Comparison of ENCODE assay signal across 18 mouse cellular contexts in genomic region chr3:37962811-37963210, GRCm38 (mm10).
DNase-seq lines count a peak whose midpoint lies in the region; ATAC-seq and TF ChIP-seq lines count a peak whose summit lies in the region.
"Had no signal": no experiment of that assay in that cellular context is flagged by ENCODE, and none has a peak within 500 bp of the region (broad histone marks: within the 10 kb centered on the region; RNA-seq: fewer than 3 reads in every experiment).

No protein-coding gene starts in this region.

- H3K4me1 ChIP-seq in lung, embryonic 14.5 days (ENCODE audit: insufficient read depth) = no peaks in the 10 kb centered on the region
- H3K4me1 ChIP-seq in embryonic fibroblast, embryonic 13.5 days (ENCODE audit: control insufficient read depth, insufficient read depth, low read length) = peaks cover 15% of the 10 kb centered on the region
- H3K4me1 ChIP-seq in intestine, embryonic 15.5 days (replicated peaks) = no peaks in the 10 kb centered on the region; the same call in 1 of the 2 replicates
- H3K4me1 ChIP-seq in stomach, embryonic 16.5 days (ENCODE audit: control insufficient read depth, insufficient read depth, low read length) = peaks cover 13% of the 10 kb centered on the region
- H3K4me1 ChIP-seq in heart, adult 2 months (ENCODE audit: control insufficient read depth, insufficient read depth, low read length) = peaks cover 3% of the 10 kb centered on the region
- H3K4me1 ChIP-seq: forebrain, embryonic 15.5 days; liver, embryonic 13.5 days had no signal

- TF ChIP-seq EP300 in heart, adult 2 months (IDR thresholded peaks at IDR 0.05; ENCODE audit: insufficient read depth, low read depth, low read length) = no peak

- H3K4me2 ChIP-seq in lung, embryonic 14.5 days = no peak overlapping the region; the same call in 1 of the 2 replicates
- peak overlapping the region; percentile 16 for H3K4me2 ChIP-seq in intestine, embryonic 15.5 days (replicated peaks)
- H3K4me2 ChIP-seq in stomach, embryonic 16.5 days (ENCODE audit: low read depth, low read length) = peak overlapping the region; percentile 36; the same call in 1 of the 2 replicates
- H3K4me2 ChIP-seq: embryonic facial prominence, embryonic 12.5 days; forebrain, embryonic 15.5 days; hindbrain, embryonic 14.5 days; liver, embryonic 13.5 days; midbrain, embryonic 11.5 days had no signal

- no peak overlapping the region for H3K4me3 ChIP-seq in lung, embryonic 14.5 days (ENCODE audit: low read depth, low read length)
- H3K4me3 ChIP-seq in embryonic fibroblast, embryonic 13.5 days (ENCODE audit: insufficient read depth, low read length) = no peak overlapping the region
- no peak overlapping the region for H3K4me3 ChIP-seq in intestine, embryonic 15.5 days (replicated peaks)
- H3K4me3 ChIP-seq in stomach, embryonic 16.5 days (replicated peaks; ENCODE audit: low read length) = no peak overlapping the region
- no peak overlapping the region for H3K4me3 ChIP-seq in heart, adult 2 months
- H3K4me3 ChIP-seq: embryonic facial prominence, embryonic 12.5 days; forebrain, embryonic 15.5 days; liver, embryonic 13.5 days; myocyte had no signal

- no peaks in the 10 kb centered on the region for H3K9me3 ChIP-seq in lung, embryonic 14.5 days (ENCODE audit: low read depth, low read length)
- no peaks in the 10 kb centered on the region for H3K9me3 ChIP-seq in intestine, embryonic 15.5 days
- no peaks in the 10 kb centered on the region for H3K9me3 ChIP-seq in stomach, embryonic 16.5 days (replicated peaks; ENCODE audit: control insufficient read depth, low read length)
- H3K9me3 ChIP-seq: embryonic facial prominence, embryonic 12.5 days; forebrain, embryonic 15.5 days; liver, embryonic 13.5 days had no signal

- no peaks in the 10 kb centered on the region for H3K79me2 ChIP-seq in heart, adult 2 months (replicated peaks; ENCODE audit: control insufficient read depth, insufficient read depth, low read length)

- H3K27me3 ChIP-seq in lung, embryonic 14.5 days (ENCODE audit: insufficient read depth, low read length) = no peaks in the 10 kb centered on the region
- H3K27me3 ChIP-seq in intestine, embryonic 15.5 days (replicated peaks) = no peaks in the 10 kb centered on the region
- no peaks in the 10 kb centered on the region for H3K27me3 ChIP-seq in stomach, embryonic 16.5 days (ENCODE audit: control insufficient read depth, insufficient read depth, low read length)
- 0 out of 2 replicates have a peak, but pooled peaks cover 1% of the 10 kb centered on the region for H3K27me3 ChIP-seq in heart, adult 2 months (ENCODE audit: control insufficient read depth, insufficient read depth, low read length)
- H3K27me3 ChIP-seq: embryonic facial prominence, embryonic 12.5 days; forebrain, embryonic 15.5 days; liver, embryonic 13.5 days had no signal

- no peak for TF ChIP-seq CTCF in lung, embryonic 14.5 days (IDR thresholded peaks at IDR 0.05; ENCODE audit: low read depth)
- TF ChIP-seq CTCF in embryonic fibroblast, embryonic 13.5 days (IDR thresholded peaks at IDR 0.05; ENCODE audit: borderline replicate concordance, insufficient read depth, low read length) = no peak
- no peak for TF ChIP-seq CTCF in heart, adult 2 months (IDR thresholded peaks at IDR 0.05)

- peak; percentile 62 for ATAC-seq in lung, embryonic 14.5 days (ENCODE audit: insufficient read depth)
- peak; percentile 19 for ATAC-seq in intestine, embryonic 15.5 days
- ATAC-seq in stomach, embryonic 16.5 days (ENCODE audit: insufficient read depth, low FRiP score) = peak; percentile 44; the same call in 1 of the 2 replicates
- ATAC-seq: forebrain, embryonic 15.5 days had no signal

- WGBS in lung, embryonic 14.5 days = 50% methylated on average over 8 of the region's 8 CpGs
- WGBS in intestine, embryonic 15.5 days = 59% methylated on average over 8 of the region's 8 CpGs
- WGBS in stomach, embryonic 16.5 days = 52% methylated on average over 8 of the region's 8 CpGs
- 59% methylated on average over 8 of the region's 8 CpGs for WGBS in heart, adult 2 months

- H3K36me3 ChIP-seq in lung, embryonic 14.5 days (ENCODE audit: insufficient read depth) = no peaks in the 10 kb centered on the region
- H3K36me3 ChIP-seq in intestine, embryonic 15.5 days = no peaks in the 10 kb centered on the region
- no peaks in the 10 kb centered on the region for H3K36me3 ChIP-seq in stomach, embryonic 16.5 days (ENCODE audit: control insufficient read depth, insufficient read depth, low read length)
- no peaks in the 10 kb centered on the region for H3K36me3 ChIP-seq in heart, adult 2 months (ENCODE audit: control insufficient read depth, insufficient read depth, low read length)
- H3K36me3 ChIP-seq: embryonic facial prominence, embryonic 12.5 days; forebrain, embryonic 15.5 days; liver, embryonic 13.5 days had no signal

- peak; percentile 50 for DNase-seq in lung, embryonic 14.5 days
- DNase-seq in lung, postnatal 14 days = no peak
- no peak for DNase-seq in heart, adult 2 months
- DNase-seq in adrenal gland, adult 18-20 months (ENCODE audit: low spot score in 2 of 2) = no peak
- DNase-seq: adrenal gland, adult 2 months; cerebellum, adult 9-10 months; heart, postnatal 36 days; liver, embryonic 13.5 days; spleen, adult 18-20 months had no signal

- intact Hi-C loops in heart, adult 2 months (cut with DNase I) = no loop called here

- peak overlapping the region; percentile 59; the same call in 1 of the 2 replicates for H3K27ac ChIP-seq in lung, embryonic 14.5 days (ENCODE audit: low read depth)
- peak overlapping the region; percentile 7; the same call in 1 of the 2 replicates for H3K27ac ChIP-seq in embryonic fibroblast, embryonic 13.5 days (ENCODE audit: insufficient read depth, low read length)
- no peak overlapping the region for H3K27ac ChIP-seq in intestine, embryonic 15.5 days
- peak overlapping the region; percentile 24; the same call in 1 of the 2 replicates for H3K27ac ChIP-seq in stomach, embryonic 16.5 days (ENCODE audit: low read length)
- H3K27ac ChIP-seq in heart, adult 2 months = no peak overlapping the region
- H3K27ac ChIP-seq: embryonic facial prominence, embryonic 12.5 days; forebrain, embryonic 15.5 days; hindbrain, embryonic 14.5 days; liver, embryonic 13.5 days; macrophage had no signal

- no peak overlapping the region for H3K9ac ChIP-seq in lung, embryonic 14.5 days
- H3K9ac ChIP-seq in intestine, embryonic 15.5 days = no peak overlapping the region
- H3K9ac ChIP-seq in stomach, embryonic 16.5 days (ENCODE audit: low read length) = peak overlapping the region; percentile 16; the same call in 1 of the 2 replicates
- no peak overlapping the region for H3K9ac ChIP-seq in heart, adult 2 months (ENCODE audit: low read depth, low read length)
- H3K9ac ChIP-seq: embryonic facial prominence, embryonic 12.5 days; forebrain, embryonic 15.5 days; hindbrain, embryonic 14.5 days; liver, embryonic 13.5 days had no signal

- TF ChIP-seq POLR2A in embryonic fibroblast, embryonic 13.5 days (IDR thresholded peaks at IDR 0.05; ENCODE audit: low read depth, low read length) = no peak
- no peak for TF ChIP-seq POLR2A in heart, adult 2 months (IDR thresholded peaks at IDR 0.05; ENCODE audit: insufficient read depth, low read depth, low read length)

Comparison
In these comparisons a context has a peak if more than half of its experiments do, and no peak if none do; other contexts are left out.
1. H3K27ac ChIP-seq: peak in lung, embryonic 14.5 days (single experiment), embryonic fibroblast, embryonic 13.5 days (single experiment) and stomach, embryonic 16.5 days (single experiment); none in intestine, embryonic 15.5 days (single experiment) and heart, adult 2 months (single experiment).
2. Peak in every context shown above with its lines, with median percentiles within 50 percentile points of each other: ATAC-seq.